Mouse (Mus musculus): Measurements from ENCODE around the gene Armcx5.

GRCm38 (mm10) chrX:135704349-135704748 is 38.2 kb upstream of the Armcx5 start:
- TF ChIP-seq POLR2A (IDR thresholded peaks at IDR 0.05; ENCODE audit: low read depth, low read length) (no peak), CTCF (conservative IDR thresholded peaks at IDR 0.05; ENCODE audit: insufficient read depth, insufficient read length, low read depth, low read length) (no peak)

Measured in kidney, adult 2 months (tissue).